In the genomic region with DNA sequence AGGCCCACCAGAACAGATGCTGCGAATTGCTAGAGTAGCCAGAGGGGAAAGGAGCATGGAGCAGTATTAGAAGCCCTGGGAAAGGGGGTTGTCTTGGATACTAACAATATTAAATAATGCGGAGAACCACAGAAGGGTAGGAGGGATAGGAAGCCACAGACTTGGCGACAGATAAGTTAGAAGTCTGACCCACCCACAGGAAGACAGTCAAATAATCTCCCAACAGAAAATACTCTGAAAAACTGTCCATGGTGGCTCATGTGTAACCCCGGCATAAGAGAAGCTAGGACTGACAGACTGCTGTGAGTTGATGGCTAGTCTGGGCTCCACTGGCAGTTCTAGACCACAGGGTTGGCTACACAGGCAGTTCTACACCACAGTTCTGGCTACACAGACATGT, we compare ENCODE assay signal across 24 mouse cellular contexts.
DNase-seq lines count a peak whose midpoint lies in the region; ATAC-seq and TF ChIP-seq lines count a peak whose summit lies in the region.
"Had no signal": no experiment of that assay in that cellular context is flagged by ENCODE, and none has a peak within 500 bp of the region (broad histone marks: within the 10 kb centered on the region; RNA-seq: fewer than 3 reads in every experiment).

No protein-coding gene starts in this region.

- 0 out of 2 replicates have a peak, but pooled peaks have one; percentile 27 for ATAC-seq in forebrain, embryonic 13.5 days
- ATAC-seq in forebrain, embryonic 11.5 days (replicated peaks; ENCODE audit: low FRiP score): no peak
- no peak for ATAC-seq in midbrain, embryonic 11.5 days (ENCODE audit: low FRiP score)
- ATAC-seq in midbrain, postnatal 0 days (ENCODE audit: low FRiP score): no peak
- peak; percentile 42; the same call in 1 of the 2 replicates for ATAC-seq in liver, embryonic 15.5 days (ENCODE audit: insufficient read depth)
- ATAC-seq: forebrain, postnatal 0 days; hindbrain, postnatal 0 days had no signal

- H3K4me3 ChIP-seq in forebrain, embryonic 13.5 days: no peak overlapping the region
- no peak overlapping the region for H3K4me3 ChIP-seq in forebrain, embryonic 11.5 days (ENCODE audit: low read depth, low read length)
- no peak overlapping the region for H3K4me3 ChIP-seq in midbrain, embryonic 11.5 days (ENCODE audit: low read depth, low read length)
- H3K4me3 ChIP-seq in midbrain, postnatal 0 days (ENCODE audit: low read depth, low read length): no peak overlapping the region
- no peak overlapping the region for H3K4me3 ChIP-seq in liver, embryonic 15.5 days (replicated peaks)
- H3K4me3 ChIP-seq: embryonic facial prominence, embryonic 15.5 days; erythroblast, embryonic 14.5 days; forebrain, embryonic 12.5 days; heart, adult 2 months; heart, embryonic 15.5 days; hindbrain, embryonic 13.5 days had no signal

- H3K9ac ChIP-seq in forebrain, embryonic 13.5 days: no peak overlapping the region
- no peak overlapping the region for H3K9ac ChIP-seq in forebrain, embryonic 11.5 days (ENCODE audit: low read length)
- H3K9ac ChIP-seq in midbrain, embryonic 11.5 days (ENCODE audit: low read length): no peak overlapping the region
- no peak overlapping the region for H3K9ac ChIP-seq in midbrain, postnatal 0 days (replicated peaks; ENCODE audit: low read length, poor library complexity, severe bottlenecking)
- no peak overlapping the region for H3K9ac ChIP-seq in liver, embryonic 15.5 days
- H3K9ac ChIP-seq: embryonic facial prominence, embryonic 15.5 days; forebrain, embryonic 12.5 days; forebrain, postnatal 0 days; heart, embryonic 15.5 days; hindbrain, embryonic 13.5 days had no signal

- peaks cover 32% of the 10 kb centered on the region for H3K36me3 ChIP-seq in forebrain, embryonic 13.5 days (ENCODE audit: poor library complexity, severe bottlenecking)
- no peaks in the 10 kb centered on the region for H3K36me3 ChIP-seq in forebrain, embryonic 11.5 days (ENCODE audit: control insufficient read depth, insufficient read depth, low read length)
- no peaks in the 10 kb centered on the region for H3K36me3 ChIP-seq in midbrain, embryonic 11.5 days (ENCODE audit: control insufficient read depth, insufficient read depth, low read length)
- H3K36me3 ChIP-seq in midbrain, postnatal 0 days (ENCODE audit: insufficient read depth, low read length): peaks cover 15% of the 10 kb centered on the region; the same call in 1 of the 2 replicates
- H3K36me3 ChIP-seq in liver, embryonic 15.5 days (replicated peaks): no peaks in the 10 kb centered on the region
- H3K36me3 ChIP-seq: heart, embryonic 15.5 days had no signal

- H3K27me3 ChIP-seq in forebrain, embryonic 13.5 days: no peaks in the 10 kb centered on the region
- H3K27me3 ChIP-seq in forebrain, embryonic 11.5 days (ENCODE audit: control insufficient read depth, insufficient read depth, low read length): no peaks in the 10 kb centered on the region
- no peaks in the 10 kb centered on the region for H3K27me3 ChIP-seq in midbrain, embryonic 11.5 days (ENCODE audit: control insufficient read depth, insufficient read depth, low read length)
- no peaks in the 10 kb centered on the region for H3K27me3 ChIP-seq in midbrain, postnatal 0 days (ENCODE audit: insufficient read depth, low read length)
- H3K27me3 ChIP-seq in liver, embryonic 15.5 days: no peaks in the 10 kb centered on the region
- H3K27me3 ChIP-seq: CH12.LX; embryonic facial prominence, embryonic 15.5 days; forebrain, embryonic 12.5 days; heart, embryonic 15.5 days; hindbrain, embryonic 13.5 days had no signal

- TF ChIP-seq CTCF in midbrain, postnatal 0 days (IDR thresholded peaks at IDR 0.05): no peak

- WGBS in forebrain, embryonic 13.5 days: 90% methylated on average over 4 of the region's 4 CpGs
- WGBS in forebrain, embryonic 11.5 days: 90% methylated on average over 4 of the region's 4 CpGs
- 83% methylated on average over 4 of the region's 4 CpGs for WGBS in midbrain, embryonic 11.5 days
- WGBS in midbrain, postnatal 0 days: 71% methylated on average over 4 of the region's 4 CpGs
- 32% methylated on average over 4 of the region's 4 CpGs for WGBS in liver, embryonic 15.5 days (ENCODE audit: insufficient replicate concordance)

- H3K27ac ChIP-seq in forebrain, embryonic 13.5 days: no peak overlapping the region
- no peak overlapping the region for H3K27ac ChIP-seq in forebrain, embryonic 11.5 days (ENCODE audit: low read depth, low read length)
- H3K27ac ChIP-seq in midbrain, embryonic 11.5 days (ENCODE audit: low read depth, low read length): no peak overlapping the region
- H3K27ac ChIP-seq in midbrain, postnatal 0 days (ENCODE audit: low read depth, low read length): no peak overlapping the region
- H3K27ac ChIP-seq in liver, embryonic 15.5 days (replicated peaks): no peak overlapping the region
- H3K27ac ChIP-seq: embryonic facial prominence, embryonic 15.5 days; forebrain, embryonic 12.5 days; heart, adult 2 months; heart, embryonic 15.5 days; hindbrain, embryonic 13.5 days; hindbrain, postnatal 0 days had no signal

- no peak for DNase-seq in forebrain, embryonic 11.5 days (ENCODE audit: low spot score)
- DNase-seq in midbrain, embryonic 11.5 days (ENCODE audit: low spot score, missing footprints): peak; percentile 4
- no peak for DNase-seq in midbrain, postnatal 0 days (ENCODE audit: low spot score)
- no peak for DNase-seq in B cell, adult 2 months
- no peak for DNase-seq in yolk sac, embryonic 10.5 days (ENCODE audit: low spot score)
- no peak for DNase-seq in layer of hippocampus, adult 11-12 months (ENCODE audit: low spot score)
- DNase-seq: adrenal gland, postnatal 10 days; cerebellum, adult 11 months; cerebellum, adult 8-10 months; cerebellum, postnatal 25 days; forebrain, postnatal 0 days; gastrocnemius, postnatal 14 days; heart, adult 2 months; heart, postnatal 14 days had no signal

- no peak overlapping the region for H3K4me2 ChIP-seq in forebrain, embryonic 13.5 days
- H3K4me2 ChIP-seq in forebrain, embryonic 11.5 days (ENCODE audit: low read depth, low read length, severe bottlenecking): no peak overlapping the region
- no peak overlapping the region for H3K4me2 ChIP-seq in midbrain, embryonic 11.5 days
- H3K4me2 ChIP-seq in midbrain, postnatal 0 days (ENCODE audit: low read depth, low read length, poor library complexity, severe bottlenecking): no peak overlapping the region
- H3K4me2 ChIP-seq in liver, embryonic 15.5 days: no peak overlapping the region
- H3K4me2 ChIP-seq: embryonic facial prominence, embryonic 15.5 days; forebrain, embryonic 12.5 days; heart, embryonic 11.5 days; heart, embryonic 15.5 days; hindbrain, embryonic 13.5 days had no signal

- peaks cover 5% of the 10 kb centered on the region; the same call in 1 of the 2 replicates for H3K4me1 ChIP-seq in forebrain, embryonic 13.5 days
- no peaks in the 10 kb centered on the region for H3K4me1 ChIP-seq in forebrain, embryonic 11.5 days (replicated peaks; ENCODE audit: control insufficient read depth, insufficient read depth, low read length)
- no peaks in the 10 kb centered on the region for H3K4me1 ChIP-seq in midbrain, embryonic 11.5 days (ENCODE audit: control insufficient read depth, insufficient read depth, low read length)
- no peaks in the 10 kb centered on the region for H3K4me1 ChIP-seq in midbrain, postnatal 0 days (ENCODE audit: insufficient read depth, low read length)
- H3K4me1 ChIP-seq in liver, embryonic 15.5 days (replicated peaks): peaks cover 8% of the 10 kb centered on the region; the same call in 1 of the 2 replicates
- H3K4me1 ChIP-seq: embryonic facial prominence, embryonic 15.5 days; forebrain, embryonic 12.5 days; heart, embryonic 15.5 days; hindbrain, embryonic 13.5 days had no signal

- H3K9me3 ChIP-seq in forebrain, embryonic 13.5 days (replicated peaks): no peaks in the 10 kb centered on the region
- H3K9me3 ChIP-seq in forebrain, embryonic 11.5 days (ENCODE audit: control insufficient read depth, low read length): no peaks in the 10 kb centered on the region
- no peaks in the 10 kb centered on the region for H3K9me3 ChIP-seq in midbrain, embryonic 11.5 days (ENCODE audit: control insufficient read depth, low read length)
- no peaks in the 10 kb centered on the region for H3K9me3 ChIP-seq in midbrain, postnatal 0 days (ENCODE audit: low read length)
- no peaks in the 10 kb centered on the region for H3K9me3 ChIP-seq in liver, embryonic 15.5 days (replicated peaks)
- H3K9me3 ChIP-seq: embryonic facial prominence, embryonic 15.5 days; forebrain, embryonic 12.5 days; heart, embryonic 15.5 days; hindbrain, embryonic 13.5 days had no signal

Comparison
In these comparisons a context has a peak if more than half of its experiments do, and no peak if none do; other contexts are left out.
1. ATAC-seq: peak in forebrain, embryonic 13.5 days (single experiment) and liver, embryonic 15.5 days (single experiment); none in forebrain, embryonic 11.5 days (single experiment), midbrain, embryonic 11.5 days (single experiment) and midbrain, postnatal 0 days (single experiment).